Mouse (Mus musculus) megakaryocyte, embryonic 14.5 days (primary cell): ENCODE results near the gene Sntb2.

Source experiments
- FLI1 ChIP-seq: IDR thresholded peaks from 2 replicates; pipeline ENCODE4 v1.6.1; 2012; ENCODE audit warnings: low read length, inconsistent platforms, mixed read lengths
- GATA1 ChIP-seq: IDR thresholded peaks from 3 replicates; pipeline ENCODE4 v1.6.1; 2012; ENCODE audit warnings: mixed read lengths, low read length, inconsistent platforms, borderline replicate concordance

DNA sequence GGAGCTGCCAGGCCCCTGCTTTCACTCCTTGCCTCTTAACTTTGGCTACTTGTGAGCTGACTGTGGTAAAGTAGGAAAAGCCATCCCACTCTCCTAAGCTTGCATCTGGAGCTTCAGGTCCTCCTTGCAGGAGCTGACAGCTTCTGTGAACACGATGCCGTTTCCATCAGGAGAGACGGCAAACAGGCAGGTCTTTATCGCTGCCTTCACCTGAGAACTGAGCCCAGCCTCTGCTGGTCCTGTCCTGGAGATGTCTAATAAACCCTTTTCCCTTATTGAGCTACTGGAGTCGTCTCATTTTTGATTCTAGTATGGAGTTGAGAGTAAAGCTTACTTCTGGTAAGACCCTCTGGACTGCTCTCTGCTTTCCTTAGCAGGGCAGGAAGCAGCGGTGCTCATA is 109.9 kb downstream of the Sntb2 start:
- TF ChIP-seq GATA1 (no peak), FLI1 (no peak)
